Mouse (Mus musculus): ENCODE results near the gene Tigd3. TPM values are rescaled to one million over a fixed set of nuclear protein-coding genes. Genes with fewer than 3 reads are reported as not detected.
A peak's percentile ranks its signal among the peaks of the same experiment; 100 is the strongest.

Gene Tigd3
- polyA plus RNA-seq, 1 experiment from 2014 or later = 10.0 TPM

DNA sequence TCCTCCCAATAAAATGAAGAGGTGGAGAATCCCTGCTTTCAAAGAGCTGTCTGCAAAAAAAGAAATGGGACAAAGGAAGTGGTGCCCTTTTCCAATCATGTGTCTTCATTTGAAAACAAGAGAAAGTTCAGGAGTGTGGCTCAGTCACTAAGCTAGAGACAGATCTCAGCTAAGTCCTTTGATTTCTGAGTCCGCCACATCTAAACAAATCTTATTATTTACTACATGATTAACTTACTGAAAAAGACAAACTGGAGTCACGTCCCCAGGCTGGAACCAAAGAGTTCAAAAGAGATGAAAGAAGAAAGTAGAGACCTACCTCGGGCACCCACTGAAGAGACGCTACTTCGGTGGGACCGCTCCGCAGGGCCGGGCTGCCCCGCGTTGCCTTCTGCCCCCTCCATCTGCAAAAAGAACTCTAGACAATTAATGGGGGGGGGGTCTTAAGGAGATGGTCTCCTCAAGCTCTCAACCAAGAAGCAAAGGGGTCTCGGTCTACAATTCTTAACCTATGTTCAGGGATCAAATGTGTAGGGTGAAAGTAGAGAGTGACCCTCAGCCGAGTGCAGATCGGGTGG lies 19.5 kb downstream of the Tigd3 start:
- ATAC-seq (ENCODE audit: low FRiP score) = no peak
- Histone ChIP-seq H3K4me3 (replicated peaks) (peak overlapping the region; percentile 88), H3K9me3 (replicated peaks) (no peaks in the 10 kb centered on the region), H3K36me3 (no peaks in the 10 kb centered on the region), H3K27ac (replicated peaks) (peak overlapping the region; percentile 77; the same call in 1 of the 2 replicates), H3K27me3 (replicated peaks) (no peaks in the 10 kb centered on the region), H3K4me2 (peak overlapping the region; percentile 90), H3K9ac (replicated peaks) (peak overlapping the region; percentile 77), H3K4me1 (peaks cover 38% of the 10 kb centered on the region)
- WGBS = 9% methylated on average over 13 of the region's 13 CpGs

DNA sequence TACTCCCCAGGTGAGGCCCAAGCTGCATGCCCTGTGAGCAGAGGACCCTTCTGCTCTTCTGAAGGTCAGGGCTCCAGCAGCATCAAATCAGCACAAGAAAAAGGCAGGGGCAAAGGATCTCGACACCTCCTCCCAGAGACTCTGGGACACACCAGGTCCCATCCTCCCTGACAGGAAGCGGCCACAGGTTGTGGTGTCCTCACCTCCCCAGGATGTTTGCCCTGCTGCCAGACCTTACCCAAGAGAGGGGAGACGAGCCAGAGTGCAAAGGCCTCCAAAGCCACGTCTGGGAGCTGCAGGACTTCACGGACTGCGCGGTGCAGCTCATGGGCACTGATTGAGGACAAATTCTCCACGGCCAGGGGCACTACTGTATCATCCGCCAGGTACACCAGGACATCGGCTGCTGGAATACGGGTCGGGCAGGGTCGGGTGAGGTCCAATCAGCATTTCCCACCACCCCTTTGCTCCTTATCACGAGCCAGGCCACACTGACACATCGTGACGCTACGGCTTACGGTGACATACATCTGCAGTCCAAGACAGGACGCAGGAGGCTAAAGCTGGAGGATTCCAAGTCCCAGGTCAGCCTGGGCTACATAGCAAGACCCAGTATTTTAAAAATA lies 20.9 kb downstream of the Tigd3 start:
- H3K36me3 ChIP-seq = peaks cover 6% of the 10 kb centered on the region; the same call in 1 of the 2 replicates
- 88% methylated on average over 19 of the region's 19 CpGs for WGBS
- no peak overlapping the region for H3K4me3 ChIP-seq (replicated peaks)
- peaks cover 38% of the 10 kb centered on the region for H3K4me1 ChIP-seq
- no peak overlapping the region for H3K4me2 ChIP-seq
- H3K9ac ChIP-seq (replicated peaks) = no peak overlapping the region
- H3K27ac ChIP-seq (replicated peaks) = no peak overlapping the region
- no peaks in the 10 kb centered on the region for H3K9me3 ChIP-seq (replicated peaks)
- H3K27me3 ChIP-seq (replicated peaks) = no peaks in the 10 kb centered on the region
- ATAC-seq (ENCODE audit: low FRiP score) = no peak

DNA sequence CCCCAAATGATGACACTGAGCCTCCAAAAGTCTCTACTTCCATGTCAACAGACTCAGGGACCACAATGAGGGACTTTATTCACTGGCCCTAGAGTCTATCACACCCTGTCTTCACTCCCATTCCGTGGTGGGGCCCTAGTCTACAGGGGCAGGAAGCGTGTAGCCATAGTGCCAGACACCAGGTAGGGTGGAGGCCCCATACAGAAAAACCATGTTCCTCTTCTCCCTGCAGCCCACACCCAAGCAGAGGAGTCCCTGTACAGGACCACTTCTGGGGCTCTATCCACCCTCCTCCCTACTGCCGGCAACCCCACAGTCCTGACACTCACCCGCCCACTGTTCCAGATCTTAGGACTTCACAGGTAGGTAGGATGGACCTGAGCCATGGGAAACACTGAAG lies 21.4 kb downstream of the Tigd3 start:
- Histone ChIP-seq H3K27me3 (replicated peaks) (no peaks in the 10 kb centered on the region), H3K9me3 (replicated peaks) (no peaks in the 10 kb centered on the region), H3K4me3 (replicated peaks) (no peak overlapping the region), H3K36me3 (peaks cover 10% of the 10 kb centered on the region), H3K27ac (replicated peaks) (no peak overlapping the region), H3K4me2 (no peak overlapping the region), H3K4me1 (peaks cover 38% of the 10 kb centered on the region), H3K9ac (replicated peaks) (no peak overlapping the region)
- ATAC-seq (ENCODE audit: low FRiP score) = no peak
- 94% methylated on average over 4 of the region's 4 CpGs for WGBS

DNA sequence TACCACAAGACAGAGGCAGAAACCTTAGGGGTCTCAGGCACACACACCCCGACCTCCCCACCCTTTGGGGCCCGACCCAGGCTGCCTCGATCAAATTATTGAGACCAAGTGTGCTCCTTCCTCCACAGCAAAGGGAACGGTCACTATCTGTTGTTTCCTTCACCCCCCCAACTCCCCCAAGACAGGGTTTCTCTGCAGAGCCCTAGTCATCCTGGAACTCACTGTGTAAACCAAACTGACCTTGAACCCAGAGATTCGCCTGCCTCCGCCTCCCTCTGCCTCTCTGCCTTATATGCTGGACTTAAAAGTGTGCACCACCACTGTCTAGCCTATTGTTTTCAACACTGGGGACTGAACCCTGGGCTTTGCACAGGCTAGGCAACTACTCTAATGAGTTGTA lies 22.3 kb downstream of the Tigd3 start:
- no peak overlapping the region for H3K9ac ChIP-seq (replicated peaks)
- no peaks in the 10 kb centered on the region for H3K9me3 ChIP-seq (replicated peaks)
- peak overlapping the region; percentile 46; the same call in 1 of the 2 replicates for H3K27ac ChIP-seq (replicated peaks)
- H3K4me3 ChIP-seq (replicated peaks) = no peak overlapping the region
- ATAC-seq (ENCODE audit: low FRiP score) = no peak
- peaks cover 38% of the 10 kb centered on the region for H3K4me1 ChIP-seq
- no peaks in the 10 kb centered on the region for H3K27me3 ChIP-seq (replicated peaks)
- H3K36me3 ChIP-seq = peaks cover 11% of the 10 kb centered on the region
- 0 out of 2 replicates have a peak overlapping the region, but pooled peaks have one; percentile 17 for H3K4me2 ChIP-seq
- WGBS = 72% methylated on average over 6 of the region's 6 CpGs

DNA sequence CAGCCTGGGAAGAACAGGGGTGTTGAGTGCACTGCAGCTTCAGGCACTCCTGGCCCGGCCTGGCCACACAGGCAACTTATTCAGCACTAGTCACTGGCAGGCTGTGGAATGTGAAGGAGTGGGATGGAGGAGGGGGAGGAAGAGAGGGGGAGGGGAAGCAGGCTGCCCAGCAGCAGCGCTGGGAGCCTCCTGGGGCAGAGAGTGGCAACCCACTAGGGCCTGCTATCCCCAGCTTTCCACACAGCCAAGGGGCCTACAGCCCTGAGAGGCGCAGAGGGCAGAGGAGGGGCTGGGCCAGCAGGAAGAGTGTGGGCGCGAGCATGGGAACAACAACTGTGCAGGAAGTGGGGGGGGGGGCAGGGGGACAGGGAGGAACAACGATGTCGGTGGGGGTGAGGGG lies 22.7 kb downstream of the Tigd3 start:
- 0 out of 2 replicates have a peak overlapping the region, but pooled peaks have one; percentile 17 for H3K4me2 ChIP-seq

DNA sequence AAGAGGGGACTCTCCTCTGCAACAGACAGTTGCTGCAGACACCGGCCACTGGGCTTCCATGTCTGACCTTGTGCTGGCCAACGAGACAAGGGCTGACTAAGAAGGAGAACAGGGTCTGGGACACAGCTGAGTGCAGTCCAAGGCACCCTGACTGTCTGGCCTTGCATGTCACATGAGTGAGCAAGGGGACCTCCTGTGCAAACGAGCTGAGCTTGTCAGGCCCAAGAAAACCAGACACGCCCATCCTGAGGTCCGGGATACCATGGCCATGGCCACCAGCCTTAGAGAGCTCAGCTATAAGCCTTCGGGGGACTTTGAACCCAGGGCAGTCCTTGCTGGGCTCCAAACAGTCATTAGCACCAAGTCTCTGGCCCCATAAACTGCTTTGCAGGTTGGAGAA lies 25.9 kb downstream of the Tigd3 start:
- Histone ChIP-seq H3K4me1 (peaks cover 15% of the 10 kb centered on the region; the same call in 1 of the 2 replicates), H3K4me2 (no peak overlapping the region), H3K9ac (replicated peaks) (no peak overlapping the region), H3K9me3 (replicated peaks) (no peaks in the 10 kb centered on the region), H3K4me3 (replicated peaks) (no peak overlapping the region), H3K27ac (replicated peaks) (no peak overlapping the region), H3K36me3 (peaks cover 38% of the 10 kb centered on the region), H3K27me3 (replicated peaks) (no peaks in the 10 kb centered on the region)
- 91% methylated on average over 6 of the region's 6 CpGs for WGBS
- no peak for ATAC-seq (ENCODE audit: low FRiP score)

More for the DNA sequence above, 22.7 kb downstream of the Tigd3 start:
- 2% methylated on average over 7 of the region's 7 CpGs for WGBS
- 0 out of 2 replicates have a peak overlapping the region, but pooled peaks have one; percentile 10 for H3K9ac ChIP-seq (replicated peaks)
- no peak overlapping the region for H3K4me3 ChIP-seq (replicated peaks)
- H3K9me3 ChIP-seq (replicated peaks) = no peaks in the 10 kb centered on the region
- H3K36me3 ChIP-seq = peaks cover 11% of the 10 kb centered on the region
- no peak for ATAC-seq (ENCODE audit: low FRiP score)
- no peaks in the 10 kb centered on the region for H3K27me3 ChIP-seq (replicated peaks)
- peaks cover 38% of the 10 kb centered on the region for H3K4me1 ChIP-seq
- peak overlapping the region; percentile 46; the same call in 1 of the 2 replicates for H3K27ac ChIP-seq (replicated peaks)

DNA sequence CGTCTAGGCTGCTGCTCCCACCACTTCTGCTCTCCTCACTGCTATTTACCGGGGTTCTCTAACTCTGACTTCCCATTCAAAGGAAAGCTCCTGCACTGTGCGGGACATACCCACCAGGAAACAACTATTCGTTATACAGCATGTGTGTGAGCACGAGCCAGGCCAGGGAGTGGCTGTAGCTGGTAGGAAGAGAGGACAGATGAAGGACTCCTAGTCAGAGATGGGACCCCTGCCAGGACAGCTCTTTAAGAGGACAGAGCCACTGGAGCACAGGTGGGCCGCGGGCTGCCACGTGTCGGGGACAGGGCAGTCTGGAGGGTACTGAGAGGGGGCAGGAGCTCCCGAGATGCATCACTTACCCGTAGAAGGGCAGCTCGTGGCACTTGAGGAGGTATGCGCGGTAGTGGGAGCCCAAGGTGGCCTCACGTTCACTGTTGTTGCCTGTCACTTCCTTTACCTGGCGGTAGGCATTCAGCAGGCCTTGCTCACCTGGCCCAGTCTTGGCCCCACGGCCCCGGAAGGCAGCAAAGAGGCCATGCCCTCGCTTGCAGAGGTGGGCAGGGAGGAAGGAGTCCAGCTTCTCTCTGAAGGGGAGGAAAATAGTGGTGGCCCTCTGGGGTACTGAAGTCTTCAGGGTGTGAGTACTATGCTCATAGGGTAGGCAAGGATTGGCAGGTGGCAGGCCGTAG lies 29.1 kb downstream of the Tigd3 start:
- no peaks in the 10 kb centered on the region for H3K9me3 ChIP-seq (replicated peaks)
- H3K27ac ChIP-seq (replicated peaks) = no peak overlapping the region
- H3K27me3 ChIP-seq (replicated peaks) = no peaks in the 10 kb centered on the region
- no peak for ATAC-seq (ENCODE audit: low FRiP score)
- H3K36me3 ChIP-seq = peaks cover 62% of the 10 kb centered on the region
- H3K4me2 ChIP-seq = no peak overlapping the region
- H3K4me1 ChIP-seq = no peaks in the 10 kb centered on the region
- no peak overlapping the region for H3K9ac ChIP-seq (replicated peaks)
- 93% methylated on average over 20 of the region's 20 CpGs for WGBS
- no peak overlapping the region for H3K4me3 ChIP-seq (replicated peaks)

DNA sequence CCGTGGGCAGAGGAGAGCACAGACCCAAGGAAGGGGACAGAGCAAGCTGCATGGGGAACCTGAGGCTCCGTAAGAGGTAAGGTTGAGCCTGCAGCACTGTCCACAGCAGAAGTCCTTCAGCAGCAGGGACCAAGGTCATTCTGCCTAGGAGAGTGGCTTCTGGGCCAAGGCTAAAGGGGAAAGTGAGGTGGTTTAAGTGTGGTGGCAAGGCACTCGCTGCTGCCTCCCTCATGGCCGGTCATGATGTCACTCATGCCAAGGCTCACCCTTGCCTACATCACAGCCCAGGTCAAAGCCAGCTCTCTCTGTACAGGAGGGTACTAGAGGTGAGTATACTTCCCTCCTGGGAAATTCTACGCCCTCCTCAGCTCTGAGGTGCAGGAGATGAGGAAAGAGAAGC lies 30.2 kb downstream of the Tigd3 start:
- Histone ChIP-seq H3K9ac (replicated peaks) (no peak overlapping the region), H3K36me3 (peaks cover 65% of the 10 kb centered on the region), H3K4me1 (no peaks in the 10 kb centered on the region), H3K4me3 (replicated peaks) (no peak overlapping the region), H3K27me3 (replicated peaks) (no peaks in the 10 kb centered on the region), H3K4me2 (no peak overlapping the region), H3K9me3 (replicated peaks) (no peaks in the 10 kb centered on the region), H3K27ac (replicated peaks) (no peak overlapping the region)
- no peak for ATAC-seq (ENCODE audit: low FRiP score)
- 96% methylated on average over 5 of the region's 5 CpGs for WGBS

DNA sequence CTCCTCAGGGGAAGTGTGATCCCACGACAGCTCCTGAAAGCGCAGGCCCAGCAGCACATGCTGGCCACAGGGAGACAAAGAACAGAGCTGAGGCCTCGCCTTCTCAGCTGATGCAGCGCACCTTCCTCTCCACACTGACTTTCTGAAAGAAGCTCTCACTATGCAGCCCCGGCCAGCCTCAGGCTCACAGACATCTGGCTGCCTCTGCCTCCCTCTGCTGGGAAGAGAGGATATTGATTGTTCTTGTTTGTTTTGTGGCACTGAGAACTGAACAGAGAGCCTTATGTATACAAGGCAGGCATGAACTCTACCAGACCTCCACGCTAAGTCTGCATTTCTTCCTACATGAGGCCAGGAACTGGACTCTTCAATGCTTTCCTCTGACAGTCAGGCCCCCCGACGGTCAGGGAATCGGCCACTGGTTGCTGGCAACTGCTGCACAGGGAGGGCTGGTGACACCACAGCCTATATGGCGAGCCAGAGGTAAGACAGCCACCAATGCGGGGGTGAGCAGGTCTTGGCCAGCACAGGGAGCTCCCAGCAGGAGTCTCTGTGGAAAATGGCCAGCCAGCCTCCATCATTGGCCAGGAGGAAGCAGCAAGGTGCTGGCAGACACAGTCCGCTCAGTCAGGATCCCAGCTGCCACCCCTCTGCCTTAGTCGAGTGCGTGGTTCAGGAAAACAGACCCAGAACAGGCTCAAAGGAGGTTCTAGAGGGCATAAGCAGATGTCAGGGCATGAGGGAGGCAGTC lies 31.4 kb downstream of the Tigd3 start:
- Histone ChIP-seq H3K36me3 (peaks cover 70% of the 10 kb centered on the region), H3K9ac (replicated peaks) (no peak overlapping the region), H3K4me3 (replicated peaks) (no peak overlapping the region), H3K9me3 (replicated peaks) (no peaks in the 10 kb centered on the region), H3K27ac (replicated peaks) (no peak overlapping the region), H3K4me2 (no peak overlapping the region), H3K4me1 (no peaks in the 10 kb centered on the region), H3K27me3 (replicated peaks) (no peaks in the 10 kb centered on the region)
- 96% methylated on average over 14 of the region's 14 CpGs for WGBS
- no peak for ATAC-seq (ENCODE audit: low FRiP score)

DNA sequence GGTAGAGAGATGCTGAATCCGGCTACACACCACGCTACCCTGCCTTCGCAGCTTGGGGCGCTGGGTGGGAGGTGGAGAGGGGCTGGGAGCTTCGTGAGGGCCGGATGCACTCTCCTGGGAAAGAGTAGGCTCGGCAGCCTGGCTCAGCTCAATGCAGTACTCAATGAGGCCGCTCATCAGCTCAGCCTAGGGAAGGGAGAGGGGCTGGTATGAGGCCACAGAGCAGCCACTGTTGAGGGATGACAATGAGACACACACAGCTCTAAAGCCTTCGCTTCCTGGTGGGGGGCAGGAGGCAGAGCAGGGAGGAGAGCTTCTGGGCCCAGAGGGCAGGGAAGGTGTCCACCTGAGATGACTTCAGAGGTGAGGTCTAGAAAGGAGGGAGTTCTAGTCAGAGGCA lies 37.3 kb downstream of the Tigd3 start:
- H3K27ac ChIP-seq (replicated peaks) = no peak overlapping the region
- WGBS = 79% methylated on average over 9 of the region's 9 CpGs
- no peaks in the 10 kb centered on the region for H3K27me3 ChIP-seq (replicated peaks)
- no peak overlapping the region for H3K9ac ChIP-seq (replicated peaks)
- ATAC-seq (ENCODE audit: low FRiP score) = no peak
- no peak overlapping the region for H3K4me3 ChIP-seq (replicated peaks)
- H3K36me3 ChIP-seq = peaks cover 48% of the 10 kb centered on the region
- H3K4me1 ChIP-seq = no peaks in the 10 kb centered on the region
- H3K4me2 ChIP-seq = no peak overlapping the region
- H3K9me3 ChIP-seq (replicated peaks) = no peaks in the 10 kb centered on the region

DNA sequence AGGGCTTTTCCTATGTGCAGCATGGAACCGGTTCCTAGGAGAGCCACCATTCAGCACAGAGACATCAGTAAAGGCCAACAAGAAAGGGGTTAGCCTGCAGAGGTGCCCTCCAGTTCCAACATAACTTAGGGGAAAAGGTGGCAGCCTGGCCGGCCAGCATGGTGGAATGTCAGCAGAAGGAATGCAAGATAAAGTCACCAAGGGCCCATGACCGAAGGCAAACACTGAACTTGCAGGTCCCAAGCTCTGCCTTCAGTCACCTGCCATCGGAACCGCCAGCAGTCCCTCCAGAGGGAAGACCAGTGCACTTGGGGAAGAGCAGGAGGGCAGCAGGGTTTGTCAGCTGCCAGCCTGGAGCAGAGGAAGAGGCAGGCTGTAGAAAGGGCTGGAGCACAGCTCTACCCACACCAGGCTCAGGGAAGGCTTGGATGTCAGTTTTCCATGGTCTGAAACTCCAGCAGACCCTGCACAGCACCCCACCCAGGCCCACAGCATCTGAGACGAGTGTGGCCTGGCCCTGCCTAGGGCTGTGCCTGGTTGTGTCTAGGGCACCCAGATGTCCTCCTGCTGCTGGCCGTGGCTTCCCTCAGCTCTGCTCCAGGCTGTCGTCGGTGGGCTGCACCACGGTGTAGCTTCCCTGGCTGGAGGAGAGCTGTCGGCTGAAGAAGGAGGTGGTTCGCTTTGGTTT lies 41.8 kb downstream of the Tigd3 start:
- H3K27me3 ChIP-seq (replicated peaks) = no peaks in the 10 kb centered on the region
- no peak overlapping the region for H3K4me2 ChIP-seq
- H3K9ac ChIP-seq (replicated peaks) = no peak overlapping the region
- H3K9me3 ChIP-seq (replicated peaks) = no peaks in the 10 kb centered on the region
- H3K27ac ChIP-seq (replicated peaks) = no peak overlapping the region
- H3K36me3 ChIP-seq = peaks cover 21% of the 10 kb centered on the region
- peaks cover 34% of the 10 kb centered on the region for H3K4me1 ChIP-seq
- WGBS = 91% methylated on average over 12 of the region's 12 CpGs
- H3K4me3 ChIP-seq (replicated peaks) = no peak overlapping the region
- ATAC-seq (ENCODE audit: low FRiP score) = no peak
